Mouse (Mus musculus) liver, postnatal 0 days (tissue): ENCODE data around the gene Prtn3.

Experiments used
- CTCF ChIP-seq: sonication (generic); IDR thresholded peaks from 2 replicates; pipeline ENCODE4 v1.5.1; 2016; ENCODE audit warnings: antibody characterized with exemption, low read depth
- EP300 ChIP-seq: IDR thresholded peaks from 2 replicates; pipeline ENCODE4 v1.6.1; 2016; ENCODE audit warnings: antibody characterized with exemption, low read depth, mild to moderate bottlenecking

DNA sequence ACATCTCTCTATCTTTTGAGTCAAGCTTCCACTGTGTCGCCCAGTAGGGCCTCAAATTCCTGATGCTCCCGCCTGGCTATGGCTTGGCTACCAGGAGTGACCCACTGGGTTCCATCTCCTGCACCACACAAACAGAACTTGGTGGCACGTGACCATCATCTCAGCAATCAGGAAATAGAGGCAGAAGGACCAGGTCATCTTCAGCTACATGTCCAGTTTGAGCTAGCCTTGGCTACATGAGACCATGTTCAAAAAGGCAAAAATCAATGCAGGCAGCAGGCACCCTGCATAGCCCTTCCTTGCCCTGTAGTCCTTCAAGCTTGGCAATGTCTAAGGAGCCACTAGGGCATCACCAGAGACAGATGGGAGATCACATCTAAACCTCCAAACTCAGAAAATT, 34.2 kb upstream of the Prtn3 start:
- TF ChIP-seq CTCF: no peak
- TF ChIP-seq EP300: no peak
